Mouse (Mus musculus) Muller cell, postnatal 12 days (primary cell): ENCODE results near the gene Snapc3.

Experiments
- DNase-seq: peaks from one replicate; pipeline ENCODE4 v3.0.0-alpha.2; 2015; ENCODE audit errors: inconsistent ontology term

Gene Snapc3

DNA sequence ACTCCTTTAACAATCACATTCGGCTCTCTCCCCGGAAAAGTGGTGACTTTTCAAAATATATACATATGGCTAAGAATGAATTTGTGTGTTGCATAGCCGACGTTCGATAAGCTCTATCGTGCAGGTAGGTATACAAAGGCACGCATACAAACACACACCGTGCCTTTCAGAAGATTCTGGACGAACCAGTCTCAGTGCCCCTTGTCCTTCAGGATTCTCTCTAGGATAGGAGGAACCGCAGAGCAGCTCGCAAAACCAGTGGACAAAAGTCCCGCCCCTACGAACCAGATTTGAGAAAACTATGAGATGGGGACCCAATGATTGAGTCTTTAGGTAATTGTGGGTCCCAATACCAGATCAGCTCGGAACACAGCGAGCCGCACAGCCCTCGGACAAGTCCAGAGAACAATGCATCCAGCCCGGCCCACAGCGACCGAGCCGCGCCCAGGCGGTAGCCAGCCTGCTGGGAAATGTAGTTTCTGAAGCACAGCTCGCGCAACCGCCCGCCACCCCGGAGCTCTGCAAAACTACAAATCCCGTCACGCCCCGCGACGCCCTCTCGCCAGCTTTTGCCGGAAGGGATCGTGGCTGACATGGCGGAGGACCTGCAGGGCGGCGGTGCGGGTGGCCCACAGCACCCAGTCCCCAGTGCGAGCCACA lies at the start of gene Snapc3:
TSS of gene Snapc3 (plus strand) at position 565 of the 660 bp plus-strand sequence.
- DNase-seq, result peak; percentile 98

DNA sequence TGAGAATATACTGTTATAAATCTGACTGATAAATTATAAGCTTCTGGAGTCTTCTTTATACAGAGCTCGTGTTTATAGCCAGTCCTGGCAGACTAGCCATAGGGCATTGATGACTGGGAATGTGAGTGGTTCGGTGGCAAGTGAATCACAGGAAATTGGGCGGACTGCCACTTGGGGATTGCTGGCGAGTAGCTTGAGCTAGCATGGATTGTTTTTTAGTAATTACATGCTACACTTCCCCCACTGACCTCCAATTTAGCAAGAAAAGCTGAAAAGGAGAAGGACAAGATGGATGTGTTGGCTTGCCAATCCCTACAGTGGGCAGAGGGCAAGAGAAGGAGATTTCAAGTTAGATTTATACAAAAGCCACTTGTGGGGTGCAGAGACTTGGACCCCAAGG lies 44.1 kb upstream of the Snapc3 start:
- DNase-seq, result peak; percentile 83

DNA sequence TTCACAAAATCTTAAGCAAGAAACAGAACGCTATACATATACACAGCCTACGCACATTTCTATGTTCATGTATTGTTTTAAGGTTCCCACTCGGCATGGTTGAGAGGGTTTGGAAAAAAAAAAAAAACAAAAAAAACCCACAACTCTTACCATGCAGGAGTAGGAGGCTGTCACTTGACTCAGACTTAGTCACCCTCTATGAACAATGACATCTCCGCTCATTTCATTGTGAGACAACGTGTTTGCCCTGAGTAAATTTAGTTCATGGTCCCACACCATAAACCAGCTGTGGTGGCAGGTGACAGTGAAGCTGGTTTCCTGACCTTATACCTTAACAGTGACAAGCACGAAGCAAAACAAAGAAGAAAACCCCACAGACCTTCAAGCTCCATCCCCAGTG lies 41.9 kb upstream of the Snapc3 start:
- DNase-seq, result peak; percentile 49

DNA sequence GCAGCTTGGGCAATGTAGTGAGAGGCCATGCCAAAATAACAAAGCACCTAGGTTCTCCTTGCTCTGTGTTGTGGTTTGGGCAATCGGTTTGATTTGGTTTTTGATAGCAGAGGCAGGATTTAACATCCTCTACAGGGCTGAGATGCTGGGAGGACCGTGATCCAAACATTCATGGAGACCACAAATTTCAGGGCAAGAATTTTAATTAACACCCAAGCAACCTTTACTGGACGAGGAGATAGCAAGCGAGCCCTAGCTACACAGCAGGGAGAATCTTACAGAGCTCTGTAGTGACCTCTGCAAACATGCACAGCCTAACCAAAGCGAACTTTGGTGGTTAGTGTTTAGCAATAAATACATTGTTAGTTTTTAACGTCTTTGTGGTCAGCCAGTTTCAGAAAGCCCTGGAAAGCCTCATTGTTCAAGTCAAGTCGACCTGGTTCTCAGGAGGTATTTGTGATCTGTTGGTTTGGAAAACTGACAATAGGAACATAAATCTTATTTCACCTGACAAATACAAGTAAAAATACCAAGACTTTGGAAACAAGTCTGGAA lies 41.0 kb upstream of the Snapc3 start:
- peak; percentile 58 for DNase-seq

DNA sequence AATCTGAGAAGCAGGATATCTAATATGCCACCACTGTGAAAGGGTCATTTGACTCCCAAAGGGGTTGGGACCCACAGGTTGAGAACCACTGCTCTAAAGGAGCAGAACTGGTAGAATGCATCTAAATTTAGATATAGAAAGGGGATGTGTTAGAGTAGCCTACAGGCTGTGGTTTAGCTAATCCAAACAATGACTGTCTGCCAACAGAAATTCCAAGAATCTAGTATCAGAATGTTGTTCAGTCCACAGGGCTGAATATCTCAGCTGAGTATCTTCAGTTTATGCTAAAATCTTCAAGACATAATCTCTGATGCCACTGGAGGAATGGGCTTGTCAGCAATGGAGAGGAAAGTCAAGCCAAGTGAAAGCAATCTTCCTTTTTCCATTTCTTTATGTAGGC lies 38.5 kb upstream of the Snapc3 start:
- DNase-seq, result peak; percentile 43

DNA sequence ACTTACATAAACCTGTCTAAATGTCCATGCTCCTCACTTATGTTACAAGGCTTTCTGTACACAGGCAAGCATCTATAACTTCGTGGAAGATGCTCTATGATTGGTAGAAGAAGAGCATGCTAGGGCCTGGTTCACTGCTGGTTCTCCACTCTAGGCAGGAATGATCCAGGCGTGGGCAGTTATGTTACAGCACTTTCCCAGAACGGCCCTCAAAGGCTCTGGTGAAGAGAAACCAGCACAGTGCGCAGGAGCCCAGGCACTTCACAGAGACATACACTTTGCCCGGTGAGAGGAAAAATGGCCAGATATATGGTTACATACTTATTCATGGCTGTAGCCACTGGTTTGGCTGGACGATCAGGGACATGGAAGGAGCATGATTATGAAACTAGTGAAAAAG lies 37.8 kb upstream of the Snapc3 start:
- peak; percentile 9 for DNase-seq

DNA sequence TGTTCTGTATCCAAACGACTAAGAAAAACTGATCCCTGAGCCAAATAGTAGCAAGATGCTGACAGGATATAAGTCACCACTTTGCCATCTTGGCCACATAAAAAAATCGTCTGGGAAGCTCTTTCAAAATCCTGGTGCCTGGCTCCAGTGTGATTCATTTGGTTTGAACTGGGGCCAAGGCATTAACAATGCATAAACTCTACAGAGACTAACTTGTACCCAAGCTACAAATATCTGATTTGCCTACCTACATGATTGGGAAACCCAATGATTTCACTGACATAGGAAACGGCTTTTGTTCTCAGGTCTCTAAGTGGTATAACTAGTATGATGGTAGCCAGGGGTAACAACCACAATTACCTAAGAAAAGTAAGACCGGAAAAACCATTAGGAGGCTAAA lies 37.3 kb upstream of the Snapc3 start:
- peak; percentile 84 for DNase-seq

DNA sequence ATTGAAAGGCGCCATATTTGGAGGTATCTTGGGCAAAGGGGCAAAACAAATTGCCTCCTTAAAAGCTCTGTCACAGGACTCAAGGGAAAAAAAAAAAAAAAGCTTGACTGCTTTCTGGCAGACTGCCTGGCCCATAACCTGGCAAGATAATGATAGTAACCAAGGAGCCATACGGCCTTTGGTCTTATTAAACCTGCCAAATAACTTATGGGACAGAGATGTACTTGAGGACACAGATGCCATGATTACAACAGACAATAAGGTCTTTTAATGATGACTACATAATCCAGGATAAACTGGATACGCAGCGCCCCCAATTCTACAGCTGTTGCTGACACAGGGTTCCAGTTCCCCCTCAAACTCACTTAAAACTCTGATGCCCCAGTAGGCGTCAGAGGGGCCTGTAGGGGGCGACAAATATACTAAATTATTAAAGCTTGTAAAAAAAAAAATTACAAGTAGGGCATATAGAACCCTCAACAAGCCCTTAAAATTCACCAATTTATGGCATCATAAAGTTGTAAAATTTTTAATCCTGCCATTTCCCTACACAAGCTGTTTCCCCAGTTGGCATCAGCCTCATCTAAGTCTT lies 33.5 kb upstream of the Snapc3 start:
- no peak for DNase-seq

DNA sequence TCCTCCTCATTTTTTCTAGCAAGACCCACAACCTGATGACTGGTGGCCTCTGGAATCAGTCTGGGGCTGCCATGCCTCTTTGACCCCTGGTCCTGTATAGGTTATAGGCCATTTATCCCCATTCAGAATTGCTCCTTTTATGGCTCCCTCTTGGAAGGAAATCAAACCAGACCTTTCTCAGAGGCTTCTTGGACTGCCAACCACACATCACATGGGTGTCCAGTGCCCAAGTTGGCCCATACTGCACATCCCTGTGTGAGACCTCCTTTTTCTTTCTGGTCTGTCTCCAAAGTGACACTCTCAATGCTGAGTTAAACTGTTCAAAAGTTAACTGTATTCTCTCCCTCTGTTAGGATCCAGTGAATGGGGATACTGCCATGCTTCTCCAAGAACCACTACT lies 32.4 kb upstream of the Snapc3 start:
- no peak for DNase-seq

DNA sequence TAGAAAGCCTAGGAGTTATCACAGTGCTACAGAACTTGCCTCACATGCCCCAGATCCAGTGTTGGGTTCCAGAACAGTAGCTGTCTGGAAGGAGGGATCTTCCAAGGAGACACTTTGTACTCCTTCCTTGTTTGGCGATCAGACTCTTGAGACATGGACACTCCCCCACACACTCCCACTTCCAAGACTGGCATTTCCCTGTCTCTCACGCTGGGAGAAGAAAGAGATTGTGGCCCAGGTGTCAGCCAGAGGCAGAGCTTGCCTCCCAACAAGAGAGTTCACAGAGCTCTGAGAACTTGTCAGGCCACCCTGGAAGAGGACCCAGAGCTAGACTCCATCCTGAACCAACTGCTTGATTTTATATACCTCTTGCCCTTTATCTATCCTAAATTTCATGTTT lies 27.0 kb upstream of the Snapc3 start:
- no peak for DNase-seq

DNA sequence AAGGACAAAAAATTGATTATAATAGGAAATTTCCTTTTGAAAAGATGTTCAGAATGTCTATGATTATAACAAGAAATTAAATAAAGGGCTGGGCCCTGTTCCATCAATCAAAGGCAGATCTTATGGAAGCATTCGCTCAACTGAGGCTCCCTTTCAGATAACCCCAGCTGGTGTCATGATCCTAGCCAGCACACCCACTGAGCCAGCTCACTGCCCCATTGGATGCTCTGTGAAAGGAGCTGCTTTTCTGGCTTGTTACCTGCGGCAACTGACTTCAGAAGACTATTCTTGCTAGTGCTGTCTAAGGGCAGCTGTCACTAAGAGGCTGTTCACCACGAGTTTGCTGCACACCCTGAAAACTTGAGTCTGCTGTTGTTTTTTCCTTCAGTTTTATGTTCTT lies 25.6 kb upstream of the Snapc3 start:
- DNase-seq, result no peak

DNA sequence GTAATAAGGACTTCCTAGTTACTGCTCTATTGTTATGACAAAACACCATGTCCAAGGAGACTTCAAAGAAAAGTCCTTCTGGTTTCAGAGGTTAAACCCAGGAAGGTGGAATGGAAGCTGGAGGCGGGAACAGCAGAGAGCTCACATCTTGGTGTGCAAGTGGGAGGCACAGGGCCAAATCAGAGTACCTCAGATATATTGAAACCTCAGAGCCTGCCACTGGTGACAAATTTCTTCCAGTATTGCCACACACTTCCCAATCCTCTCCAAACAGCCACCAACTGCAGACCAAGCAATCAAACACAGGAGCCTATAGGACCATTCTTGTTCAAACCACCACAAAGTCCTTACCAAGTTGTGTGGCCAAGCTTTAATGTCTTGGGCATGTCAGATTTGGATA lies 23.8 kb upstream of the Snapc3 start:
- DNase-seq, result no peak

DNA sequence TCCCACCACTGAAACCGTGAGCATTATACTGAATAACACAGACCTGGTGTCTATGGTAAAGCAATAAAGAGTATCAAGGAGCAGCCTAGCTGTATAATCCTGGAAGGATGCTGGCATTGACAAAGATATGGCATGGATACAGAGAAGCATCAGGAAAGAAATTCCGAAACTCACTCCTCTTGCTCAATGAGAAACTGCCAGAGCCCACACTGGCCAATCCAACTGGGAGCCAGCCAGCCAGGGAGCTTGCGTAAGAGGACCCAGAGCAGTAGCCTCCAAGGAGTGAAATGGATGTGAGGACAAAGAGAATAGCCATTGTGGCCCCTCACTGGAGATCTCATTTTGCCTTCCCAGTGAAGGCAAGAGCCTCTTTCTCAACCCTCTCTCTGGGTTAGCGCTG lies 21.2 kb upstream of the Snapc3 start:
- DNase-seq, result peak; percentile 88

DNA sequence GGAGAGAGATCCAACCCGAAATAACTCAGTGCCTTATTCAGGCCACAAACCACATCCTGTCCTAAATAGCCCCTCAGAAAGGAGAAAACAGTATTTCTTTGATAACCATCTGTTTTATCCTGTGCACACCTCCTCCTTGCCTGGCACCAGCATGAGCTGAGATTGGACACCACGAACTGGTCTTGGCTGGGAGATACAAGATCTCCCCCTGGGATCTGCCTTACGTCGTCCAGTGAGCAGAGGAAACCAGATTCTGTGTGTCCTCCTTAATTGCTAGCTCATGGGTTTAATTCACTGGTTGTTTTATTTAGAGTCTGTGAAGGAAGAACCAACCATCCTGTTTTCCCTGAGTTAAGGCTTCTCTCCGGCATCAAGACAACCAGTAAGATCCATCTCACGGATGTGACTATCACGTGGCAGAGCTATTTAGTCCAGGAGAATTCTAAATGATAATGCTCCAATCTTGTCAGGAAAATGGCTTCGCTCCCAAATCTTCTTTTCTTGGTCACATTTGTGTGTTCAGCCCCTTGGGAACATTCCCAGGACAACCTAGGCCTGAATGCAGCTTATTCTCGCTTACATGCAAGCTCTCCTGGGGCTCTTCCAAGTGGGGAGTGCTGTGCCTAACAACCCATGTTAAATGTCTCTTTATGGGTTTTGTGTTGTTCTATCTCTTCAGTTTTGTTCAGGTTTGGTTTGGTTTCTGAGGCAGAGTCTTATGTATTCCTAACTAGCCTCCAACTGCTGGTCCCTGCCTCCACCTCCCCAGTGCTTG lies 20.3 kb upstream of the Snapc3 start:
- DNase-seq, result peak; percentile 88

DNA sequence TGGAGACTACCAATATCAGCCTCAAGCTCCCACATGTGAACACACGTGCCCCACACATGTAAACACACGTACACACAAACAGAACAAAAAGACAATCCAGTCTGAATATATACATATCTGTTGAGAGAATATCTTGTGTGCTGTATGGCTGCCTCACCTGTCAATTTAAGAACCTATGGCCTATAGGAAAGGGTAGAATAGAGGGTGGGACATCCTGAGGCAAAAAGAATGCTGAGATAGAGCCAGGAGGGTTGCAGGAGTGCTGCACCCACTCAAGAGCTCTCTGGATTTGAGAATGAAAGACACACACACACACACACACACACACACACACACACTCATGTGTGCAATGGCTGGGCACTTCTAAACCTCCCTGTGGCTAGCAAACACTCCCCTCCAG lies 19.0 kb upstream of the Snapc3 start:
- no peak for DNase-seq

DNA sequence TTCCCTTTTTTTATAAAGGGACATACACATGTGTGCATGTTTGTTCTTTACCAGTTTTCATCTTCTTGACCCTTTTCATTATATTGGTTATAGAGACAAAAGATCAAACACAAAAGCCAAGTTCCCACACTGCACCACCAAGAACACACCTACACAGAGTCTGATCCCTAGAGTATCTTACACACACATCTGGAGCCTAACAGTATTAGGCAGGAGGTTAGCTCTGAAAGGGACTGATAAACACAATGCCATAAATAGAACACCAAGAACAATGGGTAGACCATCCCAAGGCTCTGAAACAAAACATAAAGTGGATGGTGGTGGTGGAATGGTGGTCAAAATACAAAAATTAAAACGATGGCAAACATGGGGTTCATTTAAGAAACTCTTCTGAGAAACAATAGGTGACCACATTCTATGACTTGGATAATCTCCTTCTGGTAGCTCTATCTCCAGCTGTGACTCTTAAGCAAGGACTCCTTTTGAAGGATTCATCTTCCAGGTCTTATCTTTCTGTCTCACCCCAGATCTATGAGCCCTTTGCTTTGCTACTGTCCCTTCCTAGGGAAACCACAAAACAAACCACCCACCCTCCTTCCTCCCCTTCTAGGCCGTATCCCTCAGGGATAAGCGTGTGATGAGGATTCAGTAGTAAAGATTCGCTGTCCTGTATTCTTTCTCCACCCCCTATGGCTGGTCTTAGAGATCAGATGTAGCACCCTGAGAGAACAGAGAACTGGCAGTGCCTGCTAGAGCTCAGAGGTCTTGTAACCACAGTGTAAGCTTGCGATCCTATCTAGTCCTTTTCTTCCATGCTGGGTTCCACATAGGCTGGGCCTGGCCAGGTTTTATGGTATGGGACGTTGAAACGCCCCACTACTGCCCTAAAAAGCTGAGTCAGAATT lies 16.6 kb upstream of the Snapc3 start:
- DNase-seq, result no peak

DNA sequence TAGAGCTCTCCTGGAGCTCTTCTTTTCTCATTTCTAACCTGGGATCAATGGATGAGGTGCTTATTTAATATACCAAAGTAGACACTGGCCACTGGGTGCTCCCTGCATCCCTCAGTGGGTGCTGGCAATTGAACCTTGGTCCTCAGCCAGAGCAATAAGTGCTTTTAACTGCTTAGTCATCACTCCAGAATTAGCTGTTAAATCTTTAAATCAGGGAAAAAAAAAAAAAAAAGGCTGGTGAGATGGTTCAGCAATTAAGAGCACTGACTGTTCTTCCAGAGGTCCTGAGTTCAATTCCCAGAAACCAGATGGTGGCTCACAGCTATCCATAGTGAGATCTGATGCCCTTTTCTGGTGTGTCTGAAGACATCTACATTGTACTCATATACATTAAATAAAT lies 15.8 kb upstream of the Snapc3 start:
- no peak for DNase-seq

DNA sequence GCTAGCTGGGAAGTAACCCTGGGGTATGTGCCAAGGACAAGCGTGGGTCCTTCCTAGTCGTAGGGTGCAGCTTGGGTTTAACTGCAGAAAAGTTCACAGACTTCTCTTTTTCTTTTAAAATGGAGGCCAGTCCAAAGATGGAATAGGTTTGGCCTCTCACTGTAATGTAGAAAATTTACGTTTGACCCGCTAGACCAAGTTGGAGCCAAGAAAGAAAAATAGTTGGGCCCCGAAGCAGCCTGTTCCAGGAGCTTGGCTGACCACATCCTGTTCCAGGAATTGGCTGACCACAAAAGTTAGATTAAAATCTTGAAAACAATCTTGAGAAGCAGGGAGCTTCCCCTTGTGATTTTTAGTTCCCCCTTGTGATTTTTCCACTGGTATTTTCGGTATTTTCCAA lies 9.8 kb upstream of the Snapc3 start:
- no peak for DNase-seq

DNA sequence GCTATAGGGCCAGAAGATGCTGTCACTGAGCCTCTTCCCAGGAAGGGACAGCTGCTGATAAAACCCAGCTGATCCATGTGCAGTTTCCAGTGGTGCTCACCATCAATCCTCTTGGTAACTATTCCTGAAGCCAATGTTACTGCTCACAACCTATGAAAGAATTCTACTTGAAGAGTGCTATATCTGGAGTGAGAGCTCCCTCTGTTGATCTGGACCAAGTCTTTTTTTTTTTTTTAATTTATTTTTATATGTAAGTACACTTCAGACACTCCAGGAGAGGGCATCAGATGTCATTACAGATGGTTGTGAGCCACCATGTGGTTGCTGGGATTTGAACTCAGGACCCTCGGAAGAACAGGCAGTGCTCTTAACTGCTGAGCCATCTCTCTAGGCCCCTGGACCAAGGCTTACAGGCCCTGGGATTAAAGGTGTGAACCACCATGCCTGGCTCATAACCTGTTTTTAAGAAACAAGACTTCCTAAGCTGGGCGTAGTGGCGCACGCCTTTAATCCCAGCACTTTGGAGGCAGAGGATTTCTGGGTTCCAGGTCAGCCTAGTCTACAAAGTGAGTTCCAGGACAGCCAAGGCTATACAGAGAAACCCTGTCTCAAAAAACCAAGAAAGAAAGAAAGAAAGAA lies 7.5 kb upstream of the Snapc3 start:
- peak; percentile 25 for DNase-seq

DNA sequence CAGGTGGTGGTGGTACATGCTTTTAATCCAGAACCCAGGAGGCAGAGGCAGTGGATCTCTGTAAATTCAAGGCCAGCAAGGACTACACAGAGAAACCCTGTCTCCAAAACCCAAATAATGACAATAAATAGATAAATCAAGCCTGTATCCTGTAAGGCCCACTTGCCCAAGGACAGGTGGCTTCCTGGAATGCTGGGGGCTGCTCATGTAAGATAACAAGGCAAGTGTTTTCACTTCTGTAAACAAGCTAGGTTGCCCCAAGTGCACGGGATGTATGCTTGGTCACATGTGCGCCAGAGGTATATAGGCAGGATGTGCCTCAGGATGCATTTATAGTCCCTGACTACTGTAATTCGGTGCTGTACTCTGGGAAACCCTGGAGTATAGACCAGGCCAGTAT lies 5.5 kb upstream of the Snapc3 start:
- DNase-seq, result no peak

DNA sequence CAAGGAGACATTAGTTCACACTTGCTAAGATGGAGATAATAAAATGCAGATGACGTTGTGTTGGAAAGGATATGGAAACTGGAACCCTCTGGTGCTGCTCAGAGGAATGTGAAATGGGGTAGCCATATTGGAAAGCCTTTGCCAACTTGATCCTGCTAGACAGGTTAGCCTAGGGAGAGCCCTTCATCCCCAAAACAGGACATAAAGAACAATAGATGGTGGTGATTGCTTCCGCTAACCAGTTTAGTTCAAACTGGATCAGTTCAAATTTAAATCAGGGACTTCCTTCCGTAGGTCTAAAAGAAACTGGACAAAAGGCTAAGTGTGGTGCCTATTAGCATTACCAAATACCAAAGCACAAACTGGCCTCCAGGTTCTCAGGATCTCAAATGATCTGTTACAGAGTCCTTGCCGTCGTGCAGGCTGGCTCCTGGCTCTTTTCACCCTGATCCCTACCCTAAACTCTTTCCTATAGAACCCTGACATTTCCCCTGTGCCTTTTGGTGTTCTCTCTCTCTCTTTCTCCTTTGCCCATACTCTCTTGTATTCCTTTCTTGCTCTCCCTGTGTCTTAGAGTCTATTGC lies 3.2 kb upstream of the Snapc3 start:
- no peak for DNase-seq
